Mouse (Mus musculus) stomach, embryonic 14.5 days (tissue): ENCODE data around the gene Spaca6. TPM values are rescaled to one million over a fixed set of nuclear protein-coding genes. Genes with fewer than 3 reads are reported as not detected.

Source experiments
- ATAC-seq: fragments of 200-750 bp; cut with Nextera tagmentation; 2 replicates; pipeline ENCODE4 v1.8.0; 2017; ENCODE audit warnings: low read depth, moderate TSS enrichment; ENCODE audit not compliant: insufficient number of reproducible peaks, insufficient read depth, low FRiP score
- H3K27ac ChIP-seq: fragments of 300-500 bp; sonication (generic); 2 replicates; pipeline ENCODE4 v1.5.1; 2014; ENCODE audit warnings: mild to moderate bottlenecking, low read length, moderate library complexity, mixed read lengths
- H3K27me3 ChIP-seq: fragments of 300-500 bp; sonication (generic); 2 replicates; pipeline ENCODE4 v1.6.1; 2014; ENCODE audit warnings: low read length, control low read depth, mixed read lengths; ENCODE audit not compliant: control insufficient read depth, insufficient read depth
- H3K36me3 ChIP-seq: fragments of 300-500 bp; sonication (generic); 2 replicates; pipeline ENCODE4 v1.6.1; 2014; ENCODE audit warnings: mild to moderate bottlenecking, control low read depth, low read length, moderate library complexity, mixed read lengths; ENCODE audit not compliant: control insufficient read depth, insufficient read depth
- H3K4me1 ChIP-seq: fragments of 300-500 bp; sonication (generic); 2 replicates; pipeline ENCODE4 v1.6.1; 2014; ENCODE audit warnings: low read length, control low read depth, mixed read lengths; ENCODE audit not compliant: control insufficient read depth, insufficient read depth
- H3K4me2 ChIP-seq: fragments of 300-500 bp; sonication (generic); replicated peaks from 2 replicates; pipeline ENCODE4 v1.6.1; 2014; ENCODE audit warnings: low read depth, low read length, control low read depth
- H3K4me3 ChIP-seq: fragments of 300-500 bp; sonication (generic); 2 replicates; pipeline ENCODE4 v1.5.1; 2014; ENCODE audit warnings: low read depth, low read length, control low read depth
- H3K9ac ChIP-seq: fragments of 300-500 bp; sonication (generic); replicated peaks from 2 replicates; pipeline ENCODE4 v1.6.1; 2014; ENCODE audit warnings: low read depth, mild to moderate bottlenecking, control low read depth, low read length, moderate library complexity, mixed read lengths
- H3K9me3 ChIP-seq: fragments of 300-500 bp; sonication (generic); 2 replicates; pipeline ENCODE4 v1.6.1; 2016; ENCODE audit warnings: low read depth, low read length, control low read depth; ENCODE audit not compliant: control insufficient read depth
- WGBS: fragments of 180-500 bp; shearing (Covaris S2); extraction: QIAGEN DNeasy Blood & Tissue Kit; methylation state at CpG from one replicate; pipeline ENCODE4 v1.1.7; 2014; 5-methylcytosine and 5-hydroxymethylcytosine counted together
- polyA plus RNA-seq: library from polyadenylated mRNA; unstranded; fragments of >200 nt; fragmentation: Nextera tagmentation; extraction: Ambion mirVana; gene quantifications from 2 replicates; pipeline ENCODE4 v1.2.1, GENCODE M21; 2014

The Spaca6 gene
- polyA plus RNA-seq, 1 experiment from 2014 or later: 40.9 TPM

DNA sequence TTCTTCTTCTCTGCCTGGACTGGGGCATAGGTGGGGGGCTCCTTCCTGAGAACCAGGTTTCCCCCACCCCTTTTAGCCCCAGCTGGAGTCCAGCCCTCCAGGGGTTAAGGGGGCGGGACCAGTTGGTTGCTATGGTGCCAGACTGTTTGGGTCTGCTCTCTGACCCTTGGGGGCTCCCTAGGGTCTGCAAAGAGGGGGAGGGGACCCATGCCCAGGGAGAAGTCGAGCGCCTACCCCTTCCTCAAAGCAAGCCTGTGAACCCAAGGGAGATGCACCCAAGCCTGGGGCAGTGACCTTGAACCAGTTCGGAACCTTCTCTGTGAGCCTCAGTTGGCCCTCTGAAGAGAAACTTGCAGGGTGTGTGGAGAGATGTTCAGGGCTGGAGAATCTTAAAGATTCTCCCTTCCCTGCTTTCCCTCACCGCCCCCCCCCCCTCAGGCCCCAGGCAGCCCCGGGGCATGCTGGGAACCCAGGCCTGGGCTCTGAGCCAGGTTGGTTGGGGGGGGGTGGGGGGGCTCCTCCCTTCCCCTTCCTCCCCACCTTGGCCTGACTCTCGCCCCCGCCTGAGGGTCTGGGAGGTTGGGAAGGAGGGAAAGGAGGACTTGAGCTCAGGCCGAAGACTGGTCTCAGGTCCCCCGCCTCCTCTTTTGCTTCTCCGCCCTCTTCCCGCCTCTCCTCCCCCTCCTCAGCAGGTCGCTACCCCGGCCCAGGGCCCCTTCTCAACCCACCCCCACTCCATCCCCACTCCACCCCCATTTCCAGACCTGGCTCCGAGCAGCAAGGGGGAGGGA, 1.4 kb downstream of the Spaca6 start:
- under 1% methylated on average over 13 of the region's 15 CpGs for WGBS
- Histone ChIP-seq H3K9ac (peak overlapping the region; percentile 83), H3K27me3 (no peaks in the 10 kb centered on the region), H3K36me3 (peaks cover 22% of the 10 kb centered on the region), H3K4me3 (peak overlapping the region; percentile 84), H3K27ac (peak overlapping the region; percentile 99), H3K9me3 (no peaks in the 10 kb centered on the region), H3K4me1 (peaks cover 26% of the 10 kb centered on the region), H3K4me2 (peak overlapping the region; percentile 73)
- ATAC-seq: peak; percentile 62

DNA sequence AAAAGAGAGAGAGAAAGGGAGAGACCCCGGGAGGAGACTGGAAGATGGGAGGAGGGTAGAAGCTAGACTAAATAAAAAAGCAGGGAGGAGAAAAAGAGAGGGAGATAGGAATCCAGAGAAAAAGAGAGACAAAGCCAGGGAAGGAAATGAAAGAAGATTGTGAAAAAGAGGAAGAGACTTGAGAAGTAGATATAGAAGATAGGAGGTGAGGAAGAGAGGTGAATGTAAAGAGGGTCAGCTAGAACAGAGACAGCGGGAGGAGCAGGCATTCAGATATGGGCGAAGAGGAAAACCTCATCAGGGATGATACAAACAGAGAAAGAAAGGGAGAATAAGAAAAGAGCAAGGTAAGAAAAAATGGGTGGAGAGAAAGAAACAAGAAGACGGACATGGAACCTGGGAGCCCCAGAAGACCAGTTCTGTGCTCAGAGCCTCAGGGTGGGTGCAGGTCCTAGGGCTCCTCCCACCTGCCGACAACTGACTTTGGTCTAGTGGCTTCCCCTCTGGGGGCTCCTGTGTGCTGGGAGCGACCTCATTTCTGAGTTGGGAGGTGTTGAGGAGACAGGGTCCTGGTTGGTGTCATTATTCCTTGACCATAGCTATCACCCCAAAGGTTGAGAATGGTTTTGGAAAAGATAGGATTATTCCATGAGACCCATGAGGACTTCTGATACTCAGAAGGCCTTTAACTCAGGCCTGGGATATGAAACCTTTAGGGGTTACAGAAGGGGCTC, 2.3 kb downstream of the Spaca6 start:
- H3K9ac ChIP-seq: peak overlapping the region; percentile 83
- peak overlapping the region; percentile 99 for H3K27ac ChIP-seq
- peak overlapping the region; percentile 84 for H3K4me3 ChIP-seq
- peak overlapping the region; percentile 73 for H3K4me2 ChIP-seq
- no peaks in the 10 kb centered on the region for H3K9me3 ChIP-seq
- peaks cover 34% of the 10 kb centered on the region for H3K4me1 ChIP-seq
- no peak for ATAC-seq
- H3K27me3 ChIP-seq: no peaks in the 10 kb centered on the region
- H3K36me3 ChIP-seq: peaks cover 30% of the 10 kb centered on the region
- WGBS: under 1% methylated on average over 6 of the region's 6 CpGs

GRCm38 (mm10) chr17:17829816-17830535, 3.0 kb downstream of the Spaca6 start:
- no peaks in the 10 kb centered on the region for H3K9me3 ChIP-seq
- peaks cover 42% of the 10 kb centered on the region for H3K4me1 ChIP-seq
- H3K36me3 ChIP-seq: peaks cover 30% of the 10 kb centered on the region
- WGBS: 32% methylated on average over 23 of the region's 23 CpGs
- H3K4me3 ChIP-seq: peak overlapping the region; percentile 84
- no peaks in the 10 kb centered on the region for H3K27me3 ChIP-seq
- H3K27ac ChIP-seq: peak overlapping the region; percentile 99; the same call in 1 of the 2 replicates
- ATAC-seq: no peak
- peak overlapping the region; percentile 73 for H3K4me2 ChIP-seq
- H3K9ac ChIP-seq: peak overlapping the region; percentile 83

DNA sequence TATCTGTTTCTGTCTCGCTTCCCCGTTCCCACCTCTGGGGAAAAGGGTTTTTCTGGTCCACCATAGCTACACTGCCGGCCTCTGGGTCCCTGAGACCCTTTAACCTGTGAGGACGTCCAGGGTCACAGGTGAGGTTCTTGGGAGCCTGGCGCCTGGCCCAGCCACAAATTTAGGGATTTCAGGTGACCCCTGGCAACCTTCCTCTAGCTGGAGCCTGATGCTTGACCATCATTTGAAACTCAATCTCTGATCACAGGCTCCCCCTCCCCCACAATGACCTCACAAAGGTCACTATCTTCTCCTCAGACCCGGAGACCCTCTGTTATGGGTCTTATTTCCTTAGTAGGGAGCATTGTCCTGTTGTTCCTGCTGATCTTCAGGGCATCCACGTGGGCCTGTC, 3.8 kb downstream of the Spaca6 start:
- no peaks in the 10 kb centered on the region for H3K27me3 ChIP-seq
- no peak overlapping the region for H3K27ac ChIP-seq
- no peak for ATAC-seq
- H3K9me3 ChIP-seq: no peaks in the 10 kb centered on the region
- peak overlapping the region; percentile 73 for H3K4me2 ChIP-seq
- H3K4me1 ChIP-seq: peaks cover 43% of the 10 kb centered on the region
- 57% methylated on average over 7 of the region's 7 CpGs for WGBS
- H3K9ac ChIP-seq: 0 out of 2 replicates have a peak overlapping the region, but pooled peaks have one; percentile 83
- H3K4me3 ChIP-seq: peak overlapping the region; percentile 84
- H3K36me3 ChIP-seq: peaks cover 30% of the 10 kb centered on the region

GRCm38 (mm10) chr17:17834896-17835295, 7.9 kb downstream of the Spaca6 start:
- Histone ChIP-seq H3K4me1 (peaks cover 60% of the 10 kb centered on the region), H3K4me3 (no peak overlapping the region), H3K36me3 (peaks cover 40% of the 10 kb centered on the region), H3K9ac (no peak overlapping the region), H3K9me3 (no peaks in the 10 kb centered on the region), H3K27me3 (no peaks in the 10 kb centered on the region), H3K27ac (peak overlapping the region; percentile 27; the same call in 1 of the 2 replicates), H3K4me2 (peak overlapping the region; percentile 3; the same call in 1 of the 2 replicates)
- 0% methylated on average over 1 of the region's 1 CpGs for WGBS
- no peak for ATAC-seq

DNA sequence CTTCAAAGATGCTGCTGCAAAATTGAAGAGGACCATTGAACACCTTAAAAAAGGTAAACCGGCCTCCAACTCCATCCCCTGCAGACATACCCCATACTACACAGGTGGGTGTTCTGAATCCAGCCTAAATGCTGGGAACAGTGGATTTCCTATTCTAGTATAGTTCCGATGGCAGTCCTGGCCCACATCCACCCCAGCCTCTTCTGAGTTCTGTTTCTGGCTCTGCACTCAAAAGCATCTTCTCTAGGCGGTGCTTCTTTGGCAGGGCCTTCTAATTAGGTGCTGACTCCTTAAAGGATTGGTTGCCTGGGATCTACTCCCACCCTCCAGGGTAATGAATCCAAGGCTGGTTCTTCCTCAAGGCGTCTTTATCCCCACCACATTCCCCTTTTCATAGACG, 9.1 kb downstream of the Spaca6 start:
- Histone ChIP-seq H3K4me1 (peaks cover 49% of the 10 kb centered on the region), H3K27ac (no peak overlapping the region), H3K9ac (no peak overlapping the region), H3K9me3 (no peaks in the 10 kb centered on the region), H3K4me3 (no peak overlapping the region), H3K4me2 (no peak overlapping the region), H3K27me3 (no peaks in the 10 kb centered on the region), H3K36me3 (peaks cover 47% of the 10 kb centered on the region)
- 77% methylated on average over 5 of the region's 5 CpGs for WGBS
- ATAC-seq: no peak

DNA sequence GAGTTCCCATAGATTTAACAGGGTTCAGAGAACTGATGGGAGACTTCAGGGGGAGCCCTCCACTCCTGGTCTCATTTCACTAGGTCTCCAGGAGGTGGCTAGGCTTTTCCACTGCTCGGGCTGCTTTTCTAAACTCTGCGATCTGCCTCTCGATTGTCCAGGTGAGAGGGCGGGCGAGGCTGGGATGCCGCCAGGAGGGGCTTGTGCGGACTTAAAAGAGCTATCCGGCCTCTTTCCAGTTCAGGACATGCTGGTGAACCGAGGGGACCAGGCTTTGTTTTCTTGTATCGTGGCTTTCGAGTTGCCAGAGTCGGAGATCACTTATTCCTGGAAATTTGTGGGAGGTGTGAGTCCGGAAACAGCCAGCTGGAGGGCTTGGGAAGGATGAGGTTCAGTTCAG, 10.5 kb downstream of the Spaca6 start:
- WGBS: 6% methylated on average over 13 of the region's 13 CpGs
- ATAC-seq: no peak
- peaks cover 42% of the 10 kb centered on the region for H3K36me3 ChIP-seq

More for the DNA sequence above, 10.5 kb downstream of the Spaca6 start:
- no peaks in the 10 kb centered on the region for H3K9me3 ChIP-seq
- peaks cover 40% of the 10 kb centered on the region for H3K4me1 ChIP-seq
- peak overlapping the region; percentile 25; the same call in 1 of the 2 replicates for H3K9ac ChIP-seq
- H3K27me3 ChIP-seq: no peaks in the 10 kb centered on the region
- H3K4me3 ChIP-seq: peak overlapping the region; percentile 32
- peak overlapping the region; percentile 82 for H3K27ac ChIP-seq
- peak overlapping the region; percentile 55 for H3K4me2 ChIP-seq
